Mouse (Mus musculus): ENCODE results near the gene 1700028J19Rik. TPM values are rescaled to one million over a fixed set of nuclear protein-coding genes. Genes with fewer than 3 reads are reported as not detected.

The 1700028J19Rik gene
- 0.62 TPM for polyA plus RNA-seq (2017; shearing (Covaris generic))

GRCm38 (mm10) chr7:44246055-44246983 is at the start of gene 1700028J19Rik, which contains the start of gene 2410002F23Rik:
Gene 1700028J19Rik, minus strand, starts transcription at chr7:44246695.
Gene 2410002F23Rik, plus strand, starts transcription at chr7:44246722.

GRCm38 (mm10) chr7:44261147-44261546 is 14.7 kb upstream of the 1700028J19Rik start, which contains the start of gene Gm15517:
Gene Gm15517, plus strand, starts transcription at chr7:44261447.

DNA sequence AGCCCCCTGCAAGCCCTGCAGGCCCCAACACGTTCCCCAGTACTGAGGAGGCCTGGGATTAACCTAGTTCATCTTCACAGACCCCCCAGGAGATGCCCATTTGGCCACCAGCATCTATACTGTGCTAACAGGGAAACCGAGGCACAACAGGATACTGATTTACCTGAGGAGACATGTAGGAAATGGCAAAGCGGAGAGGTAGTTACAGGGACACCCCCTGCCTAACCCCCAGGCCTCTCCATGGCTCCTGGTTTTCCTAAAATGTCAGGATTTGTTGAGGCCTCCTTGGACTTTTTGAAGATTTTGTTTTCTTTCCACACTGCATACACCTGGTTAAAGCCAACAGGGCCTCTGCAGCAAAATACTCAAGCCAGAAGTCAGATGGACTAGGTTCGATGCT is 10.8 kb upstream of the 1700028J19Rik start, which contains the start of gene Acp4:
Acp4 (minus strand) TSS at position 101 of the 400 bp plus-strand sequence.

DNA sequence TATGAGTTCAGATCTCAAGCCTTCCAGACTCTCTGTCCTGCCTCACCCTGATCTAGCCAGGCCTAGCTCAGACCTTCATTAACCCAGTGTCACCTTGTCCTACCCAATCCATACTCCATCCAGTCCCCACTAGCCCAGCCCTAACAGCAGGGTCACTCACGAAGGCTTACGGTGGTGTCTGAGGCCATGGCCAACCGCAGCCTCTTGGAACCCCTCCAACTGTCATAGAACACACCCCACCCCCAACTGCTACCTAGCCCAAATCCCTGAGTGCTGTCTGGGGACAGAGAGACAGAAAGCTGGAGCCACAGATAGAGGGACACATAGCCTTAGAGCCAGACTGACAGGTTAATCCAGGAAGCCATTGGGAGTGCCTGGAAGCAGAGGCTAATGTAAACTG is 10.6 kb downstream of the 1700028J19Rik start, which contains the start of gene Gm36864:
Gm36864 (plus strand) TSS at position 269 of the 400 bp plus-strand sequence.

GRCm38 (mm10) chr7:44225076-44225475 is 21.4 kb downstream of the 1700028J19Rik start, which contains the start of gene Klk1:
Gene Klk1, plus strand, starts transcription at chr7:44225360.

GRCm38 (mm10) chr7:44215645-44216044 is 30.9 kb downstream of the 1700028J19Rik start, which contains the start of gene Klk1b5:
Gene Klk1b5, plus strand, starts transcription at chr7:44215945.

DNA sequence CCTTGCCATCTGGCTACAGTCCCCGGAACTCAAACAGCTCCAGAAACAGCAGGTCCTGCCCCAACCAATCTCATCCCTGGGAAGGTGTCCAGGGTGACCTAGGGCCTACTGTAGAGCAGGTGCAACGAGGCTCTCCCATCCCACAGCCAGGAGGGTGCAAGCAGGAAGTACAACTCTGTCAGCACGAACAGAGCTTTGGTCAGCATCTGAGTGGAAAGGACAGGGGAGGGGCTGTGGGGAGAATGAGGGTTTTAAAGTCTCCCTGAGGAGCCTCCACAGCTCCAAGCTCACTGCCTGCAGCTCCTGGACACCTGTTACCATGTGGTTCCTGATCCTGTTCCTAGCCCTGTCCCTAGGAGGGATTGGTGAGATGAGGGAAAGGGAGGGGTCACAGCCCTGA is 39.4 kb downstream of the 1700028J19Rik start, which contains the start of gene Klk1b4:
Klk1b4 (plus strand) TSS at position 301 of the 400 bp plus-strand sequence.

DNA sequence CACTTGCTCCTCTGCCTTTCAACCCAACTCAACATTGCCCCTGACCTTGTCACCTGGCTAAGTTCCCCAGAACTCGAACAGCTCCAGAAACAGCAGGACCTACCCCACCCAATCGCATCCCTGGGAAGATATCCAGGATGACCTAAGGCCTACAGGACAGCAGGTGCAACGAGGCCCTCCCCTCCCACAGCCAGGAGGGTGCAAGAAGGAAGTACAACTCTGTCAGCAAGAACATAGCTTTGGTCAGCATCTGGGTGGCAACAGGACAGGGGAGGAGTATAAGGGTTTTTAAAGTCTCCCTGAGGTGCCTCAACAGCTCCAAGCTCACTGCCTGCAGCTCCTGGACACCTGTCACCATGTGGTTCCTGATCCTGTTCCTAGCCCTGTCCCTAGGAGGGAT is 48.6 kb downstream of the 1700028J19Rik start, which contains the start of gene Klk1b3:
Klk1b3 (plus strand) TSS at position 301 of the 400 bp plus-strand sequence.

GRCm38 (mm10) chr7:44187936-44188335 is 58.6 kb downstream of the 1700028J19Rik start, which contains the start of gene Klk1b24:
Gene Klk1b24, plus strand, starts transcription at chr7:44188236.

Other genes with a start within 250 kb of the 1700028J19Rik start
- gene Klk1b26, start 234.5 kb downstream of the 1700028J19Rik start, polyA plus RNA-seq (2017; shearing (Covaris generic)): not detected
- gene Klk1b27, start 194.4 kb downstream of the 1700028J19Rik start, polyA plus RNA-seq (2017; shearing (Covaris generic)): not detected
- gene Klk1b21, start 144.4 kb downstream of the 1700028J19Rik start, polyA plus RNA-seq (2017; shearing (Covaris generic)): not detected
- gene Klk1b22, start 134.0 kb downstream of the 1700028J19Rik start, polyA plus RNA-seq (2017; shearing (Covaris generic)): not detected
- gene Klk1b16, start 109.9 kb downstream of the 1700028J19Rik start, polyA plus RNA-seq (2017; shearing (Covaris generic)): not detected
- not detected for gene Klk1b24, start 58.5 kb downstream of the 1700028J19Rik start, polyA plus RNA-seq (2017; shearing (Covaris generic))
- not detected for gene Klk1b3, start 48.5 kb downstream of the 1700028J19Rik start, polyA plus RNA-seq (2017; shearing (Covaris generic))
- gene Klk1b4, start 39.3 kb downstream of the 1700028J19Rik start, polyA plus RNA-seq (2017; shearing (Covaris generic)): not detected
- not detected for gene Klk1b5, start 30.8 kb downstream of the 1700028J19Rik start, polyA plus RNA-seq (2017; shearing (Covaris generic))
- gene Klk1, start 21.3 kb downstream of the 1700028J19Rik start, polyA plus RNA-seq (2017; shearing (Covaris generic)): not detected
- not detected for gene Gm36864, start 10.5 kb downstream of the 1700028J19Rik start, polyA plus RNA-seq (2017; shearing (Covaris generic))
- 218 TPM for gene 2410002F23Rik, start within 50 bp of the 1700028J19Rik start, polyA plus RNA-seq (2017; shearing (Covaris generic))
- not detected for gene Acp4, start 10.7 kb upstream of the 1700028J19Rik start, polyA plus RNA-seq (2017; shearing (Covaris generic))
- gene Gm15517, start 14.8 kb upstream of the 1700028J19Rik start, polyA plus RNA-seq (2017; shearing (Covaris generic)): not detected
- 0.29 TPM for gene Clec11a, start 60.2 kb upstream of the 1700028J19Rik start, polyA plus RNA-seq (2017; shearing (Covaris generic))
- gene Shank1, start 63.6 kb upstream of the 1700028J19Rik start, polyA plus RNA-seq (2017; shearing (Covaris generic)): 0.13 TPM
- gene Syt3, start 137.4 kb upstream of the 1700028J19Rik start, polyA plus RNA-seq (2017; shearing (Covaris generic)): 0.20 TPM
- gene 1700008O03Rik, start 139.1 kb upstream of the 1700028J19Rik start, polyA plus RNA-seq (2017; shearing (Covaris generic)): not detected
- 0.13 TPM for gene Lrrc4b, start 182.3 kb upstream of the 1700028J19Rik start, polyA plus RNA-seq (2017; shearing (Covaris generic))
- gene Aspdh, start 218.7 kb upstream of the 1700028J19Rik start, polyA plus RNA-seq (2017; shearing (Covaris generic)): 0.57 TPM
- 61.2 TPM for gene Josd2, start 221.3 kb upstream of the 1700028J19Rik start, polyA plus RNA-seq (2017; shearing (Covaris generic))
- gene Emc10, start 249.8 kb upstream of the 1700028J19Rik start, polyA plus RNA-seq (2017; shearing (Covaris generic)): 164 TPM
- gene Fam71e1, start 249.9 kb upstream of the 1700028J19Rik start, polyA plus RNA-seq (2017; shearing (Covaris generic)): 2.0 TPM

All from effector memory CD4-positive, alpha-beta T cell, adult 7 months (primary cell).